Mouse (Mus musculus): ENCODE measurements around the gene Hmmr.
"Not testable (repeated sequence)": the region's sequence is repeated elsewhere in the genome, so short reads cannot be mapped to it uniquely, and the experiment has no call there.

Hmmr gene

GRCm38 (mm10) chr11:40733339-40734174 is at the start of gene Hmmr, which contains the start of gene Nudcd2:
TSS of gene Hmmr (minus strand) at chr11:40733422.
TSS of gene Nudcd2 (plus strand) at chr11:40733667.
- peak; percentile 92 to 98 for DNase-seq (ENCODE audit: low spot score in 2 of 2)

- no peak for DNase-seq (ENCODE audit: low spot score in 2 of 2)
Measured at GRCm38 (mm10) chr11:40781857-40782256, 48.6 kb upstream of the Hmmr start.

DNA sequence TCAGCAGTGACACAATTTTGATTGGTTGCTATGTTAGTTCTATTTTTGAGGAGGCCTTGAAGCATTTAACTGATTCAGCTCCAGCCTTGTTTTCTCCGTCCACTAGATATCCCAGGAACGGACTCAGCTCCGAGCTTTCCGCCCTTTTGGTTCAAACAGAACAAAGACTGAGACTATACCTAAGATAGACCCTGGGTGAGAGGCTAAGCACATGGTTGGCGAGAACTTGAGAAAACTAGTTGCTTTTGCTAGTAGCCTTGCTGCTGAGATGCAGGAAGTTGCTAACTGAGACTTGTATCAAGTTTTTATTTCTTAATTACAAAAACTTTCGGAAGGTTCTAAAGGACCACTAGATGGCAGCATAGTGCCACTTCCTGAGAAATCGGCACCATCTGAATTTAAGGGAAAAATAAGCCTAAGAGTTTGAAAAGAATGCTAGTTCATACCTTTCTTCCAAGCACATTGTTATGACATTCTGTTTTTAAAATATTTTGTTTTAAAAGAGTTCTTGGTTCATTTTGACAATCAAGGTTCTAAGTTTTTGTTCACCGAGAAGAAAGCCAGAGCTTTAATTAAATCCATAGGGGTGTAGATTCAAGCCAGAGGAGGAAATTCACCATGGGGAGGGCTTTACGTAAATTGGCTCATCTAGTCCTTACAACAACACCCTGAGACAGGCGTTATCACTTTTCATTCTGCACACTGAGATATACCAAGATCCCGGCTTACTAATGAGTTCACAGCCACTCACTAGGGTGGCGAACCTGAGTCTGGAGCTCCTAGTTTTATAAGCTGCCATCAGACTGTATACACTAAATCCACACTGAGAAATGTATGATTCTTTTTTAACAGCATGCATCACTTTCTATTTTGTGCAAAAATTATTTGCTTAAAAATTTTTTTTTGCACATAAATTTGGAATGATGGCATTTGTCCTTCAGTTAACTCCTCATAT is 42.4 kb upstream of the Hmmr start:
- DNase-seq (ENCODE audit: low spot score in 2 of 2), result no peak

DNA sequence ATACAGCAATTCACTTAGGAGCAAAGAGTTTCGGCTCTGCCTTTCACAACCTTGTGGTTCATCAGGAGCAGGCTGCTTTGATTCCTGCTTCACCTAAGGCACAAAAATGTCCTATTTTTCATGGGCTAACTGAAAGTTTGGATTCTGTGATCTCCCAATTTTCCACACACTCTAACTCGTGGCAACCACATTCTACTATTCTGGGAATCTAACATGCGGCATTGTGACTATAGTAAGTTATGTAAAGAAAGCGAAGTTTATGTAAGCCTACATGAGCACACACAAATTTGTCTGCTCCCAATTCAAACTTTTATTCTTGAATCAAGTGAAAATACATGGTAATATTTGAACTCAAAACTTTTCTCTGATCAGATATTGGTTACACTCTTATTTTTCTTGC is 31.5 kb upstream of the Hmmr start:
- peak in 1 of 2 experiments; percentile 47 for DNase-seq (ENCODE audit: low spot score in 2 of 2)

DNA sequence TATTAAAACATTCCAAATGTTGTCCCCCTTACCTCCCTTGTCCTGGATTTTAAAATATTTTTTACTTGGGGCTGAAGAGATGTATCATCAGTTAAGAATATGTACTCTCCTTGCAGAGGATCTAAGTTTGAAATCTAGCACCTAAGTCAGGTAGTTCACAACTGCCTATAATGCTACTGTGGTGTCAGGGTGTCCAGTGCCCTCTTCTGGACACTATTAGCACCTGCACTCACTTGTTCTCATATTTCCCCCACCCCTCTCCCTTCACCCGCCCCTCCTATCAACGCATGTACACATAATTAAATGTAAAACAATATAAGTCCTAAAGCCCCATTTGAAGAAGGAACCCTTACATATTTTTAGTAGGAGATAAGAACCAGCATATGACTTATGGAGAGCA is 30.2 kb upstream of the Hmmr start:
- no peak for DNase-seq (ENCODE audit: low spot score in 2 of 2)

DNA sequence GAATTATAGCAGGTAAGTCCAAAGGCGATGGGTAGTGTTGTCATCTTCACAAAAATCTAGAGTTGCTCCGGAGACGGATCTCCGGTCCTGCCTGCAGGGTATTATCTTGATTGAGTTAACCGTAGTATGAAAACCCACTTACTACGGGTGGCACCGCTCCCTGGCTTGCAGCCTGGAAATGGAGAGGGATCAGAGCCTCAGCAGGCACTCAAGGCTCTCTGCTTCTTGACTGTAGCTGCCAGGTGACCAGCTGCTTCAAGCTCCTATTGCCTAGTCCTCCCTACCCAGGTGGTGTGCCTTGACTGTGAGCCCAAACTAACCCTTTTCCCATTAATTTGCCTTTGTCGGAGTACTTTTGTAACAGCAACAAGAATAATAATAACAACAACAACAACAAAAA is 26.7 kb upstream of the Hmmr start:
- DNase-seq (ENCODE audit: low spot score in 2 of 2), result no peak

GRCm38 (mm10) chr11:40755968-40756367 is 22.7 kb upstream of the Hmmr start:
- no peak for DNase-seq (ENCODE audit: low spot score in 2 of 2)

DNA sequence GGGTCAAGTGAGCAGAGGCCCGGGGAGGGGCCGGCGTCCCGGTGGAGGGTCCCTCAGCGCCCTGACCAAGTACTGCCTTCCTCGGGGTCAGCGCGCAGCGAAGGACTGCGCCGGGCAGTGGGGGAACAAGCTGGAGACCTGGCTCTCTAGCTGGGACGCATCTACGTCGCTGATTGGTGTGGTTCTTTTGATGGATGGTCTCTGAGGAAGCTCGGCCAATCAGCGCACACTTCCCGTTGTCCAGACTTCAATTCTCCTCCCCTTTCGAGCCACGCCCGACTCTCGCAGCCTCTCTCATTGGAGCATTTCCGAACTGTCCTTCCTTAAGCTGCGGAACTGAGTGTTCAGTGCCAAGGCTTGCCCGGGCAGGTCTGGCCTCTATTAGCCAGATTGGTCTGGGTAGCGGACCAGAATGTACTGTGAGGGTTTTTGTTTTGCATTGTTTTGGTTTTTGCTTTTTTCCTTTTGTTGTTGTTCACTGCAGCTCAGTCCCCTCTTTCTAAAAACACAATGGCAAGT is 21.9 kb upstream of the Hmmr start, which contains the start of gene Ccng1:
Gene Ccng1 (minus strand): TSS at position 203 of the 519 bp plus-strand sequence.
- peak; percentile 87 to 94 for DNase-seq (ENCODE audit: low spot score in 2 of 2)

DNA sequence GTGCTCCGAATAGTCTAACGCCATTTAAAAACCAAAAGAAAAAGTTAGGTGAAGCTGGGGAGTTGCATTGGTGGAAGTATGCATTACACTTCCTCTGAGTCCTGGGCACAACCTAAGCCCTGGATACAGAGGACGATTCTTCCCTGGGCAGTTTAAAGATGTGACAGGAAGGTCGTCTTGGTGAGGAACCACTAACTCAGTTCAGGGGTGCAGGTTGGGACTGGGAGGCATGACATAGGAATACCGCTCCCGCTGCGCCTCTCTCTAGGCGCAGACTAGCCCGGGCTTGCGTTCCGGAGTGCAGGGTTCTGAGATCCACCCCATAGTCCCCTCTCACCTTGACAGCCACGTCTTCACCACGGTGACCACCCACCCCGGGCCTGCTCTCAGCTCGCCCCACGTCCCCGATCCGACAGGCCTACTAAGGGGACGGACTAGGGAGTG is 21.5 kb upstream of the Hmmr start:
- no peak for DNase-seq (ENCODE audit: low spot score in 2 of 2)

DNA sequence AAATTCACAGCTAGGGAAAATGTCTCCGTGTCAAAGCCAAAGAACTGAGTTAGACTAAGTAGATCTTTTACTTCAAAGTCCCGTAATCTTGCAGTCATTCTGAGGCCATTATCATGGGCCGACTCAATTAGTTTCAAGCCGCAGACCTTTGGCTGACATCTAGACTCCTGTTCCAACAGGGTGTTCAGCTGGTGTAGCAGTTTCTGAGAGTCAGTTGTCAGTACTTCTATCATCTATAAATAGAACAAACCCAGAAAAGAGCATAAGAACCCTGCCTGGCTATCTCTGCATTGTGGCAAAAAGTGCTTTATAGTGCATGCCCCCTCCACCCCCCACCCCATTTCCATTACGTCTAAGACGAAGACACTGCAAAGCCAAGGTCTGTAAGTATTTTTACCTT is 20.6 kb upstream of the Hmmr start:
- DNase-seq (ENCODE audit: low spot score in 2 of 2), result no peak

DNA sequence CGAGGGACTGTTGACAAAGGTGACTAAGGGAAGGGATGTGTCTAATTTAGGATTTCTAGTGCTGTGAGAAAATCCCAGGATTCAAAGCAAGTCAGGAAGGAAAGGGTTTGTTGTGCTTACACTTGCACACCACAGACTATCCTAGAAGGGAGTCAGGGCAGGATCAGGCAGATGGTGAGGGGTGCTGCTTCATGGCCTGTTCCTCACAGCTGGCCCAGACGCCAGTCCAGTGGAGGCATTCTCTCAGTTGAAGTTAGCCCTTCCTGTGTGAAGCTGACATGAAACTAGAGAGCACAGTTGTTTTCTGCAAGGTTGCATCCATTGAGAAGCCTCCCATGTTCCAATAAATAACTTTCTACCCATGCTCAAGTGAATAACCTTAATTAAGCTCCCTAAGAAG is 14.5 kb upstream of the Hmmr start:
- DNase-seq (ENCODE audit: low spot score in 2 of 2), result no peak

DNA sequence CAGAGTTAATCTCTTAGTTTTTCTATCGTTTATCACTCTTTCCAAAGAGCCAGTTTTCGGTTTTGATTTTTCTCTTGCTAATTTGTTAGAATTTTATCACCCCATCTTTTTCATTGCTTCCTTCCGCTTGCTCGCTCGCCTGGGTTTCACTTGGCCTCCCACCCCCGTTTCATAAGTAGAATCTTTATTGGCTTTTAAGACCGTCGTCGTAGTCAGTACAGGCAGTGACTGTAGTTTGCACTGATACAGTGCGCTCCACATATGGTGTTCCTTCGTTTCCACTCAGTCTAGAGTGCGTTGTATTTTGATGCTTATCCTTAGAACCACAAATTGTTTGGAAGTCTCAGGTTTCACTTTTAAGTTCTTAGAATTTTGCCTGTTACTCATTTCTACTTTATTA is 13.1 kb upstream of the Hmmr start:
- no peak for DNase-seq (ENCODE audit: low spot score in 2 of 2)

- no peak for DNase-seq (ENCODE audit: low spot score in 2 of 2)
Measured at GRCm38 (mm10) chr11:40744348-40744747, 11.1 kb upstream of the Hmmr start.

GRCm38 (mm10) chr11:40741605-40742262 is 8.5 kb upstream of the Hmmr start:
- no peak for DNase-seq (ENCODE audit: low spot score in 2 of 2)

DNA sequence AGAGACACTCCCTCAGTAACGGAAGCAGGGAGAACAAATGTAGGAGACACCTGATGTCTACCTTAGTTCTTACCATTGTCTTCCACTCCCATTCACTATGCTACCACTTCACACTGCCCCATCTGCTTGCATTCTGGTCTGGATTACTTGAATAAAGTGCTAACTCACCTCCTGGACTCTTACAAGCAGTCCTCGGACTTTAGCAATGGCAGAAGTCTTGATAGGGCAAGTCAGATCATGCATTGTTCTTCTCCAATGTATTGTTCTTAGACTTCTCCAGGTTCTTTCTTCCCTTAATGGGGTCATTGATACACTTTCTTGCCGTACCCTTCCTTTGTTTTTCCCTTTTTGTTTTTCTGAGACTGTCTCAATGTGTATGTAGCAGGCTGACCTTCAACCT is 4.1 kb upstream of the Hmmr start:
- no peak for DNase-seq (ENCODE audit: low spot score in 2 of 2)

DNA sequence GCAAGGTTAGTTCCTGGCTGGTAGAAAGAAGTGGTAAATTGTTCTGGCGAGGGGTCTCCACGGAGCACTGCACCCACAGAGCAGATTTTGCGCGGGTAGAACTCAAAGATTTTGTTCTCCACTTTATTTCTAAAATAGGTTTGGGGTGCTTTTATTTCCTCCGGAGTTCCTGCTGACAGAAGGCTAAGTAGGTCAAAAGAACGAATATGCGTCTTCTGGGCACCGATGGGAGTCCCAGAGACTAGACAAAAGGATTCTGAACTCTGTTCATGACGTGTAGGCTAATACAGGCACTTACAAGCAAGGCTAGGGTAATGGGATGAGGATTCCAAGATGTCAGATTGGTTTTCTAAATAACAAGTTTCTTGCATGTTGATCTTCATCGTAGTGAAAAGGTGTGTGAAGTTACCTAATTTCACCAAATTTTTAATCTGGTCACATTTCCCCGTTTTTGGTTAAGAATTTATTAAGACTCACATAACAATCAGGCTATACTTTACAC is 1.1 kb upstream of the Hmmr start:
- DNase-seq (ENCODE audit: low spot score in 2 of 2), result no peak

GRCm38 (mm10) chr11:40732997-40733338 is 254 bp downstream of the Hmmr start:
- no peak for DNase-seq (ENCODE audit: low spot score in 2 of 2)

DNA sequence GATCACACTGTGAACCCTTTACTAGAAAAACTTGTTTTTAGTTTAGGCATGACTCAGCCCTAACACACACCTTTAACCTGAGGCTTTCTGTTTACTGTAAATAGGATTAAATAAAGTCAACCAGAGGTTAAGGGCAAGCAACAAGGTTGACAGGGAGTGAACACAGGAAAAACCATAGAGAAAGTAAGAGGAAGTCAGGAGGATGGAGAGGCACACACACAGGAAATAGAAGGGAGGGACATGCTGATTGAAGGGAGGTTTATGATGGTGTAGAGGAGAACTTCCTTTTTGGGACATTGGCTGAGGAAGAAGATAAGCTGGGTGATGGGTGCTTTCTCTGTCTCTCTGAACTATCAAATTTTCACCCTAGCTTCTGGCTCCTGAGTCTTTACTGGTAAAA is 14.9 kb downstream of the Hmmr start:
- no peak for DNase-seq (ENCODE audit: low spot score in 2 of 2)

DNA sequence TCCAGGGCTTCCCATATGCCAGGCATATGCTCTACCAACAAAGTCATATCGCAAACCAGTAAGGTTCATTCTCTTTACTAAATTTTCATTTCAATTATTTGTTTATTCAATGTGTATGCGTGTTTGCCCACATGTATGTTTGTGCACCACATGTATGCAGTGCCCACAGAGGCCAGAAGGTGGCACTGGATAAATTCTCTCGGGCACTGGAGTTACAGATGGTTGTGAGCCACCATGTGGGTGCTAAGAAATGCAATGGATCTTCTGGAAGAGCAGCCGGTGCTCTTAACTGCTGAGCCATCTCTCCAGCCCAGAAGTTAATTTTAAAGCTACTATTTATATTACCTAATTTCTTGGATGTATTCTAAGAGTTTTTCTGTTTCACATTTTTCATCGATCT is 17.7 kb downstream of the Hmmr start:
- DNase-seq (ENCODE audit: low spot score in 2 of 2), result peak in 1 of 2 experiments; percentile 32

DNA sequence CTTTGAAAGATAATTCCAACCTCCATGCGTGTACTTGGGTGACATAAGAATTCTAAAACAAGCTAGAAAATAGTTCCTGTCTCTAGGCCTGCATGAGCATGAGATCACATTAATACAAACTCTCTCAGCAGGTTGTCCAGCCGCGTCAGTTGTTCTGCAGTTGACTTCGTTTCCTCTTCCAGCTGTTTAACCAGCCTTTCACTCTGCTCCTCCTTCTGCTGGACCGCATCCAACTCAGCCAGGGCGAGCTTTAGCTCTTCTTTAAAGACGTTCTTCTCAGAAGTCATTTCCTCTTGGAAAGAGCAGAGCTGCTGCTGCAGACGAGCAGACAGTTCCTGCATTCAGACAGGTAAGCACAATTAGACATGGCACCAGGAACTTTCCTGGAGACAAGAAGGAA is 19.4 kb downstream of the Hmmr start:
- no peak for DNase-seq (ENCODE audit: low spot score in 2 of 2)

GRCm38 (mm10) chr11:40709899-40710298 is 23.3 kb downstream of the Hmmr start:
- not testable (repeated sequence) for DNase-seq (ENCODE audit: low spot score in 2 of 2)

GRCm38 (mm10) chr11:40695103-40695502 is 38.1 kb downstream of the Hmmr start, which contains the start of gene Mat2b:
TSS of gene Mat2b (minus strand) at chr11:40695203.
- DNase-seq (ENCODE audit: low spot score in 2 of 2), result no peak
